38 mouse cellular contexts compared by ENCODE assay signal in genomic region chr3:138352012-138352809, GRCm38 (mm10). TPM values are rescaled to one million over a fixed set of nuclear protein-coding genes. Genes with fewer than 3 reads are reported as not detected.
"Had no signal": no experiment of that assay in that cellular context is flagged by ENCODE, and none has a peak within 500 bp of the region (broad histone marks: within the 10 kb centered on the region; RNA-seq: fewer than 3 reads in every experiment).

No protein-coding gene starts in this region.

- H3K36me3 ChIP-seq: heart, embryonic 10.5 days; heart, embryonic 12.5 days; hindbrain, embryonic 13.5 days; hindbrain, embryonic 15.5 days; limb, embryonic 10.5 days; limb, embryonic 12.5 days; liver, embryonic 13.5 days had no signal

- H3K27me3 ChIP-seq: heart, embryonic 12.5 days; hindbrain, embryonic 13.5 days; hindbrain, embryonic 15.5 days; limb, embryonic 12.5 days; liver, embryonic 13.5 days had no signal

- H3K27ac ChIP-seq: heart, embryonic 10.5 days; hindbrain, embryonic 13.5 days; hindbrain, embryonic 15.5 days; hindbrain, postnatal 0 days; layer of hippocampus, adult 2 months; left cerebral cortex, adult 2 months; limb, embryonic 10.5 days; limb, embryonic 12.5 days; liver, embryonic 13.5 days had no signal

- H3K4me1 ChIP-seq: heart, embryonic 10.5 days; heart, embryonic 12.5 days; hindbrain, embryonic 13.5 days; hindbrain, embryonic 15.5 days; limb, embryonic 10.5 days; limb, embryonic 12.5 days; liver, embryonic 13.5 days had no signal

- H3K4me3 ChIP-seq: heart, embryonic 10.5 days; heart, embryonic 12.5 days; hindbrain, embryonic 13.5 days; hindbrain, embryonic 15.5 days; layer of hippocampus, adult 2 months; left cerebral cortex, adult 2 months; limb, embryonic 10.5 days; limb, embryonic 12.5 days; liver, embryonic 13.5 days had no signal

- DNase-seq: gastrocnemius, postnatal 14 days; gastrocnemius, postnatal 36 days; heart, adult 18-20 months; heart, postnatal 10 days; kidney, adult 11 months; kidney, adult 8-10 months; kidney, postnatal 10 days; kidney, postnatal 25 days; kidney, postnatal 4 days; liver; liver, embryonic 13.5 days had no signal

- ATAC-seq: hindbrain, postnatal 0 days; intestine, embryonic 16.5 days had no signal

RNA-seq across cellular contexts. Expression of gene Adh6b, which starts 10.6 kb away (rescaled TPM):
- total RNA-seq: gastrocnemius, adult 18-20 months; gastrocnemius, postnatal 36 days; granulocyte monocyte progenitor cell, adult 5-6 weeks; hematopoietic stem cell, adult 5-6 weeks; layer of hippocampus, adult 2 months; layer of hippocampus, postnatal 25 days; left cerebral cortex, adult 2 months; left cerebral cortex, postnatal 36 days had no signal
- polyA plus RNA-seq: hindbrain, embryonic 15.5 days; intestine, embryonic 14.5 days had no signal

RNA-seq across cellular contexts. Expression of gene Adh6a, which starts 39.1 kb away (rescaled TPM):
- total RNA-seq: gastrocnemius, adult 18-20 months; gastrocnemius, adult 8-10 months; gastrocnemius, postnatal 14 days; gastrocnemius, postnatal 36 days; granulocyte monocyte progenitor cell, adult 5-6 weeks; heart, adult 18-20 months; heart, adult 8-10 months; heart, postnatal 10 days; heart, postnatal 25 days; hematopoietic stem cell, adult 5-6 weeks; hindbrain, postnatal 0 days; layer of hippocampus, adult 2 months; layer of hippocampus, postnatal 10 days; layer of hippocampus, postnatal 25 days; left cerebral cortex, adult 2 months; left cerebral cortex, postnatal 14 days; left cerebral cortex, postnatal 36 days had no signal
- polyA plus RNA-seq: heart, embryonic 10.5 days; heart, embryonic 12.5 days; heart, embryonic 14.5 days; heart, embryonic 16.5 days; hindbrain, embryonic 11.5 days; hindbrain, embryonic 13.5 days; hindbrain, embryonic 15.5 days; hindbrain, postnatal 0 days; kidney, embryonic 14.5 days; kidney, embryonic 16.5 days; limb, embryonic 10.5 days; limb, embryonic 12.5 days; liver, embryonic 11.5 days; liver, embryonic 13.5 days had no signal
